Mouse (Mus musculus): ENCODE measurements around the gene Reps2.

Gene Reps2

DNA sequence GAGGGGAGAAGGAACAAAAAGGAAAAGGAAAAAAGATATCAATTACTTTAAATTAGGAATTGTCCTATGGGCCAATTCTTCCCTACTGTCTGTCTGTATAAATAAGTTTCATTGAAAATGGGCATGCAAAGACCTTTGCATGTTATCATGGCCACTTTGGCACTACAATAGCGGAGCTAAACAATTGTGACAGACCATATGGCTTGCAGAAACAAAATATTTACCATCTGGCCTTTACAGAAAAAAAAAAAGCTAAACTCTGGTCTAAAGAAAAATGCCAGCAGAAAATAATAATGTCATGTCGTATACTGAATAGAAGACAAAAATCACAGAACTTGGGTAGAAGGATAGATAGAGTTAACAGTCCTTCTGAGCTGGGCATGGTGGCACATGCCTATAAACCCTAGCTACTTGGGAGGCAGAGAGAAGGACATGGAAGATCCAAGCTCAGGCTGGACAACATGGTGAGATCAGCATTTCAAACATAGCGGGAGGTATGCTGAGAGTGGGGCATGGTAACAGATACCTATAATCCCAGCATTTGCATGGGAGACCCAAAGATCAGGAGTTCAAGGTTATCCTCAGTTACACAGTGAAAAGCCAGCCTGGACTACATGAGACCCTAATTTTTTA, 54.2 kb downstream of the Reps2 start:
- DNase-seq: no peak

GRCm38 (mm10) chrX:162584349-162584748, 59.1 kb downstream of the Reps2 start:
- no peak for DNase-seq

DNA sequence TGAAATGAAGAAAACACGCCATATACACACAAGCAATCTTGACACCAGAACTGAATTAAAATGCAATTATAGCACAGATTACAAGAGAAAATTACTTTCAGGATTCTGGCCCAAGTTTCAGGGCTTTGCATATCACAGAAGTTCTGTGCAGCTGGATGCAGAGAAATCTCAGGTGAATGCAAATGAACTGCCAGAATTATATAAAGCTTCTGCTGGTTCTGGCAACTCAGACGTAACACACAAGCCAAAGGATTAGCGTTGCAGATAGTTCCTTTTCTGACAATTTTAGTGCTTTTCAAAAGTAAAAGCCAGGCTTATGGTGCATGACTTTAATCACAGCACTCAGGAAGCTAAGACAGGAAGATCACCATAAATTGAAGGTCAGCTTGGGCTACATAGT, 62.9 kb downstream of the Reps2 start:
- no peak for DNase-seq

- DNase-seq: no peak
Observed at GRCm38 (mm10) chrX:162568439-162568838, 75.0 kb downstream of the Reps2 start.

DNA sequence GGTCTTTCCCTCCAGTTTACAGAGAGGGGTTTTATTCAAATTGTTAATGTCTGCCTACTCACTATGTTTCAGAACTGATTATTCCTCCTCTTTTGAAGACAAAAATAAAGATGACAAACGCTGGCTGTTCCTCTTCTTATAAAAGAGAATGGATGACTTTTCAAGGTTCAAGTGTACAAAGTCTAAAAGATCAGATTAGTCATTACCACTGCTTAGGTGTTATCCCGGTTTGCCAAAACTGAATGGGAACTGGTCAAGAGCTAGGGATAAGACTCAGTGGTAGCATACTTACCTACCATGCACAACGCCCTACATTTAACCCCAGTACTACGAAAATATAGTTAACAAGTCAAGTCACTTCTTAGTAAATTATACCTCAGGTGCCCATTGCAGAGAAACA, 77.9 kb downstream of the Reps2 start:
- DNase-seq: no peak

DNA sequence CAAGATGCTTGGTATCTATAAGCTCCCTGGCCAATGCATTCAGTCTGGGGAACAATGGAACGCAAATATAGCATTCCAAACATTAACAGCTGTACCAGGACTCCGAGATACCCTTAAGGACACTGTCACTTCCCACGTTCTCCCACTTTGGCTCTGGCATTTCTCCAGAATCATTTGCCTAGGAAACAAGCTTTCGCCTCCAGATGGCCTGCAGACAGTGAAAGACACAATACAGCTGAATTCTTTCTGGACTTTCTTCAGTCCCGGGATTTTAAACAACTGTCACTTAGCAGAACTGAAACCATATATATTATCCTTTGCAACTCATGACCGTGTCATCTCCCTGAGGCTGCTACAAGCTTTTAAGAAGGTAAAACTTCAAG, 87.0 kb downstream of the Reps2 start:
- no peak for DNase-seq

DNA sequence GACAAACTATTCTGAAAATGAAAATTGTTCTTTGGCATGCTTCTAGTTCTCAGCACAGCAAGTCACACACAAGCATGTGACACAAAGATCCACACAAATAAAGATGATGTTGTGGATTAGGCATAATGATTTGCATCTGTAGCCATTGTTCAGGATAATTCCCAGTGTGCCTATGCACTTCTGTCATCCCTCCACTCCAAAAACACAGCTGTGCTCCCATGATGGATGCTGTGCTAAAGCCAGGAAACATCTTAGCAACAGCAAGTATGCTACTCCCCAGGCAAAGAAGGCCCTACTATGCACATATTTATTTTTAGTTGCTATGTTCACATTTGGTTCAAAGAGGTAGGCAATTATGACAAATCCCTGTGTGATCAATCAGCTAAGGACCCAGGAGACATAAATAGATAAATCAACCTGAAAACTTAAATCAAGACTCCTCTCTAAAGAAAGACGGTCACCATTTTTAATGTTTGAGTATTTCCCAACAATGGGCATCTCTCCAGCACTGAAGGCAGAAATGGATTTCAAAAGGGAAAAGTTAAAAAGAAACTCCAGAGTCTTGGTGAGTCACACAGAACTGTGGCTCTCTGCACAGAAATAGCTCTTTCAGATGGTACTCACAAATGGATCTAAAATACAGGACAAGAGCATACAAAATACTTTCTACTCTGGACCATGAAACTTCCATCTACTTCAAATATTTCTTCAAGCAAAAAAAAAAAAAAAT, 87.6 kb downstream of the Reps2 start:
- no peak for DNase-seq

GRCm38 (mm10) chrX:162554513-162554912, 88.9 kb downstream of the Reps2 start:
- DNase-seq: no peak

- no peak for DNase-seq
Observed at GRCm38 (mm10) chrX:162552383-162552782, 91.1 kb downstream of the Reps2 start.

DNA sequence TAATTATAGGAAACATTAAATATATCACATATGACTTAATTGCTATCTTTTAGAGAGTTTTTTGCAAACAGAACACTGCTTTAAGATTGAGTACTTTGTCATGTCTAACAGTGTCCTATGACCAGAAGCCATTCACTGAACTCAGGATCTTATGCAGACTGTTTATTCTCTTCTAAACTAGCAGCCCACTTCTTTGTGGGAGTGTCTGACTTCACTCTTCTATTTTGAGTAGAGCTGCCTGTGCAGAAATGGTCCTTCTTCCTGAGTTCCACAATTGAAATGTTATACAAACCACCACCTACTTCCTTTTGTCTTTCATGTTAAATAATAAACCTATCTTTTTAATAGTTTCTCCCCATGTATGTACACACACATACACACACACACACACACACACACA, 98.4 kb downstream of the Reps2 start:
- no peak for DNase-seq

DNA sequence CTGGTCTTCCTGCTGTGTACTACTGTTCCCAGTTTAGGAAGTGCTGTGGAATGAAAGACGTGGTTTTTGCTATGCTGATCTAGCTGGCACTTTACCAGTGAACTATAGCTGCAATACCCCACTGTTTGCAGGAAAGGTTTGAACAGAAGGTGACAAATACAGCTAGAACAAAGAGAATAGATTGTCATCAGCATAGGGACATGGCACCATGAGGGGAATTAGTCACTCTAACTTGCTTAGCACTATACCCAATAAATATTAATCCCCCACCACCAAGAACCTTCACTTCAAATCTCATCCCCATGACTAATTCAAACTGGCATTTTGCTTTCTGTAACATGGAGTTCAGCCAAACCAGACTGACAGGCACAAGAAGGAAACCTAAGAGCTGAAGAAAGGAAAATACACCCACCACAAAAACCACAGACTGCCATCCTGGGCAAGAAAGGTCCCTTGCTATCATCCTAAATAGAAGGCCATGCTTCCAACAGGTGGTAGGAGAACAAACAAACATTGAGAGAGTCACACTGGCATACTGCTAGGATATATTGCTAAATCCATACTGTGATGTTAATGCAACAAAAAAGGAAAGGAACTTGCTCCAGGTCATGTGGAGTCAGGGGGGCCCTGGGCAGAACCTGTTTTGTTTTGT, 100.7 kb downstream of the Reps2 start:
- DNase-seq: no peak

- DNase-seq: no peak
Observed at GRCm38 (mm10) chrX:162541961-162542360, 101.5 kb downstream of the Reps2 start.

DNA sequence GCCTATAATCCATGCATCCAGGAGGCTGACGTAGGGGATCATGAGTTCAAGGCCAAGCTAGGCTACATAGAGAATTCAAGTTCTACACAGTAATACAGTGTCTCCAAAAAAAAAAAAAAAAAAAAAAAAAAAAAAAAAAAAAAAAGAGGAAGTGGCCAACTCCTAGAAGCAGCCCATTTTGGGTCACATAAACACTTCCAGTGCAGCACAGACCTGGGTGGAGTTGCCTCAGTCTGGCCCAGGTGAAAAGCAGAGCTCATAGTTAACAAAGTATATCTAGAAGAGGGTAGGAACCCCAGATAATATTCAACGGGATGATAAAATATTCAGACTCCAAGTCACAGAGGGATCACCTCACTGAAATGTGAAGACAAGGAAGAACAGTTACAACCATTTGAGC, 112.4 kb downstream of the Reps2 start:
- no peak for DNase-seq

DNA sequence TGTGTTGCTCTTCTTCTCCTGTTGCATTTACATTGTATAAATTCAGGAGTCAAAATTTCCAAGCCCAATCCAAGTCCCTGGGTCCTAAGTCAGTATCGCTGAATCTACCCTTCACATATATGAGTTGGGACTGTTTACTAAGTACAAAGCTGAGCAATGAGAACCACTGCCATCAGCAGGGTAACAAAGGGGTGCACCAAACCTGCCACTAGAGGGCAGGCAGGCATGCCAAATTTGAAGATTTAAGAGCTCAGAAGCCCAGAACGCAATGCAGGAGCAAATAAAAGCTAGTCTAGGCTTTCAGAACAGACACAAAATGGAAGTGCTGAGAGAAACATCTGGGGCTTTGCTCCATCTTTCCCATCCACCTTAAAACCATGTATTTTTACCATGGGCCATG, 116.2 kb downstream of the Reps2 start:
- DNase-seq: peak; percentile 60

- no peak for DNase-seq
Observed at GRCm38 (mm10) chrX:162521831-162522514, 121.5 kb downstream of the Reps2 start.

DNA sequence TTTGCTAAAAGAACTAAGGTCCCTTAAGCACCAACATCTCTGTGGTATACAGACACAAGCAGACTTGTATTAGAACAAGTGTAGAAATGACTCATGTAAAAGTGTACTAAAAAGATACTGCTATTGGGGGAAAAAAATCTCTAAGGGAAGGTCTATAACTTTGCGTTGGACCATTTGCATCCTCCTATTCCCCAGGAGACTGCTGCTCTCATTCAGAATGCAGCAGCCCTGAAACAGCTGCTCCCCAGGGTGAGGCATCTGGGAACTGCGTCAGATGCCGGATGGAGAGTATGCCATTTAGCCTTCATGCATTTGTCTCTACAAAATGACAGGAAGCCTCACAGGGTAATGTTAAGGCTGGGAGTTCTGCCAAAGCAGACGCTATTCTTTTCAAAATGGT, 122.3 kb downstream of the Reps2 start:
- DNase-seq: no peak

GRCm38 (mm10) chrX:162520374-162520773, 123.1 kb downstream of the Reps2 start:
- DNase-seq: no peak

GRCm38 (mm10) chrX:162510426-162510980, 132.9 kb downstream of the Reps2 start:
- DNase-seq: no peak

GRCm38 (mm10) chrX:162505186-162505585, 138.3 kb downstream of the Reps2 start:
- no peak for DNase-seq

DNA sequence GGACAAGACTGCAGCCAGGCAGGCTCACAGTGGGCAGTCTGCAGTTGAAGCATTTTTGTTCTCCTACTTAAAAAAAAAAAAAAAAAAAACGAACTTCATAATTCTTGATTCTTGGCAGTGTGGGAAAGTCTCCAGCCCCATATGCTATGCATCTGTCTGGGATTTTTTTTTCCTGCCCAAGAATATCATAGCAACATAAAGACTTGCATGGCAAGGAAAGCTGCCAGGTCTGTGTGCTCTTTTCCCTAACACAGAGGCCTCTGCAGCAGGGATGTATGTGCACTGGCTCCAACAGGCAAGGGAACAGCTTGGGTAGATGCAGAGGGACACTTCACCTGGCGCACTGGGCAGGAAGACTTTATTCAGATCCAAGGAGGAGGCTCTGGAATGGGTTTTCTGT, 140.0 kb downstream of the Reps2 start:
- peak; percentile 16 for DNase-seq

GRCm38 (mm10) chrX:162500962-162501361, 142.5 kb downstream of the Reps2 start:
- DNase-seq: no peak

GRCm38 (mm10) chrX:162496485-162496884, 147.0 kb downstream of the Reps2 start:
- no peak for DNase-seq

DNA sequence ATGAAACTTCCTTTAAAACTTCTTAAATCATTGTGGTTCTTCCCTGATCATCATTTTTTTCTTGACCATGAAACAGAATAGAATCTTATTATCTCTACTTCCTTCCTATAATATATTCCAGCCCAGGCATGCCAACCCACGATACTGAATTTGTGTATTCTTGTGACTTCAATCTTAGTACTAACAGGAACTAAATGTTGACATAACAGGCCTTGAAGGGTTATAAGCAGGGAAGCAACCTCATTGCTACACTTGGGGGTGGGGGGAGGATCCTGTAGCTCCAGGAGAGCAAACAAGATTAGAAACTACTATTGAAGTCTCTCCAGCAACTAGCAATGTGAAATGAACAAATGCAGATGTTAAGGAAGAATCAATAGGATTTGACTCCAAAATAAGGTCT, 154.8 kb downstream of the Reps2 start:
- no peak for DNase-seq
